Mouse (Mus musculus) CH12.LX (cell line): Measurements from ENCODE around the gene Tinf2.

Experiments
- CTCF ChIP-seq, 2 experiments: IDR thresholded peaks in 1 of 2; conservative IDR thresholded peaks in 1 of 2; 2 replicates each; pipeline ENCODE4 v1.5.1; 2011 to 2012; ENCODE audit warnings: low read depth in 2 of 2, low read length in 2 of 2, improper control_type of control experiment in 1 of 2, inconsistent platforms in 1 of 2, mild to moderate bottlenecking in 1 of 2, moderate library complexity in 1 of 2
- KAT2A ChIP-seq: IDR thresholded peaks from 2 replicates; pipeline ENCODE4 v1.6.1; 2012; ENCODE audit warnings: low read length, improper control_type of control experiment, inconsistent platforms; ENCODE audit not compliant: insufficient replicate concordance
- MAZ ChIP-seq: IDR thresholded peaks from 2 replicates; pipeline ENCODE4 v1.6.1; 2012; ENCODE audit warnings: low read depth, mild to moderate bottlenecking, inconsistent platforms, low read length, improper control_type of control experiment, moderate library complexity
- USF1 ChIP-seq: IDR thresholded peaks from 2 replicates; pipeline ENCODE4 v1.6.1; 2014; ENCODE audit warnings: low read depth, mild to moderate bottlenecking, inconsistent platforms, low read length, improper control_type of control experiment

- no peak for TF ChIP-seq USF1
- no peak for TF ChIP-seq CTCF (conservative IDR thresholded peaks at IDR 0.05 in 1 of 2, IDR thresholded peaks at IDR 0.05 in 1 of 2; ENCODE audit: low read depth in 2 of 2, low read length in 2 of 2)
- no peak for TF ChIP-seq KAT2A
- TF ChIP-seq MAZ = no peak
These were observed 8.9 kb downstream of the Tinf2 start for GRCm38 (mm10) chr14:55672741-55673060.
